Mouse (Mus musculus): ENCODE measurements around the gene Msrb3. TPM values are rescaled to one million over a fixed set of nuclear protein-coding genes. Genes with fewer than 3 reads are reported as not detected.

The Msrb3 gene
- polyA plus RNA-seq, 2 experiments: 13.9 to 28.8 TPM

GRCm38 (mm10) chr10:120825594-120825993 lies 73.3 kb downstream of the Msrb3 start:
- Histone ChIP-seq H3K9ac (ENCODE audit: low read depth, low read length, severe bottlenecking) (no peak overlapping the region), H3K4me2 (replicated peaks; ENCODE audit: low read depth, low read length, severe bottlenecking) (no peak overlapping the region), H3K4me1 (ENCODE audit: control insufficient read depth, insufficient read depth, low read length) (peaks cover 29% of the 10 kb centered on the region), H3K36me3 (ENCODE audit: control insufficient read depth, insufficient read depth, low read length) (no peaks in the 10 kb centered on the region), H3K27ac (replicated peaks; ENCODE audit: low read depth, low read length) (no peak overlapping the region), H3K27me3 (ENCODE audit: control insufficient read depth, insufficient read depth, low read length) (no peaks in the 10 kb centered on the region), H3K9me3 (ENCODE audit: control insufficient read depth, low read length) (no peaks in the 10 kb centered on the region), H3K4me3 (replicated peaks; ENCODE audit: low read length) (no peak overlapping the region)
- no peak for DNase-seq (ENCODE audit: low spot score)
- no peak for TF ChIP-seq POLR2A (IDR thresholded peaks at IDR 0.05; ENCODE audit: borderline replicate concordance, extremely low read depth, insufficient read depth, insufficient read length)
- 42% methylated on average over 11 of the region's 11 CpGs for WGBS
- ATAC-seq (ENCODE audit: low FRiP score, low read depth): no peak

DNA sequence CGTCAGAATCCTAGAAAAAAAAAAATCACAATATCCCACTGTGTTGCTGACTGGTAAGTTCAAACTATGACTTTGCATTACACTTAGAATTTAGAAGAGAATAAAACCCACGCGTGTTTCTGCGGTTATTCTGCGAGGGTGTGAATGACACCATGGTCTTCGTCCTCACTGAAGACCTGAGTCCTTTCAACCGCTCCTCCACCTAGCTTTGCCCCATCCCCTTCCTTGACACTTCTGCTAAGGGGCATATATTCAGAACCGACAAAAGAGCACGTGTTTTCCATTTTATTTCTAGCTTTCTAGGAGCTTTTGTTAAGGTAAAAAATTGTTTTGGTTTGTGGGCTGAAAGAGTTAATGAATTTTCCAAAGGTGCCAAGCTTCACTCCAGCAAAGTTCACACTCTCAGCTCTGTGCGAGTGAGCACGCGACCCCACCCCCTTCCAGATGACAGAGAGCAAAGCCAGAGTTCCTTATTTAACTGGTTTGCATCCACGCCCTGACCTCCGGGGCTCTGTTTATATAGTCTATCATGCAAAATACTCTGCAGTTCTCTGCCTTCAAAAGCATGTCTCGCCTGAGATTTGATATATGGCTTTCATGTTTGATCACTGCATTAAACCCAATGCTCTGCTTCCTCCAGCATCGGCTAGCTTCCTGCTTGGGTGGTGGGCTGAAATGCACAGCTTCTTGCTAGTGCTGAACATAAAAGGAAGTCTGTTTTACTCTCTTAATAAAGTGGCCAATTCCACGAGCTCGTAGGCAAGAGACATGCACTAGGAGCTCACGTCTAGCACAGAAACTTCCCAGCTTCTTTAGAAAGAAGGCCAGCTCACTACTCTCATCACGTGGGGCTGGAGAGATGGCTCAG lies 77.2 kb downstream of the Msrb3 start:
- Histone ChIP-seq H3K27me3 (ENCODE audit: control insufficient read depth, insufficient read depth, low read length) (no peaks in the 10 kb centered on the region), H3K4me3 (replicated peaks; ENCODE audit: low read length) (peak overlapping the region; percentile 4; the same call in 1 of the 2 replicates), H3K4me2 (replicated peaks; ENCODE audit: low read depth, low read length, severe bottlenecking) (peak overlapping the region; percentile 34), H3K4me1 (ENCODE audit: control insufficient read depth, insufficient read depth, low read length) (peaks cover 29% of the 10 kb centered on the region), H3K9ac (ENCODE audit: low read depth, low read length, severe bottlenecking) (no peak overlapping the region), H3K36me3 (ENCODE audit: control insufficient read depth, insufficient read depth, low read length) (no peaks in the 10 kb centered on the region), H3K9me3 (ENCODE audit: control insufficient read depth, low read length) (no peaks in the 10 kb centered on the region), H3K27ac (replicated peaks; ENCODE audit: low read depth, low read length) (peak overlapping the region; percentile 63; the same call in 1 of the 2 replicates)
- 11% methylated on average over 20 of the region's 20 CpGs for WGBS
- peak; percentile 49 for DNase-seq (ENCODE audit: low spot score)
- ATAC-seq (ENCODE audit: low FRiP score, low read depth): no peak
- no peak for TF ChIP-seq POLR2A (IDR thresholded peaks at IDR 0.05; ENCODE audit: borderline replicate concordance, extremely low read depth, insufficient read depth, insufficient read length)

GRCm38 (mm10) chr10:120820781-120821300 lies 78.1 kb downstream of the Msrb3 start:
- Histone ChIP-seq H3K9ac (ENCODE audit: low read depth, low read length, severe bottlenecking) (no peak overlapping the region), H3K4me1 (ENCODE audit: control insufficient read depth, insufficient read depth, low read length) (peaks cover 23% of the 10 kb centered on the region), H3K4me2 (replicated peaks; ENCODE audit: low read depth, low read length, severe bottlenecking) (peak overlapping the region; percentile 34; the same call in 1 of the 2 replicates), H3K27me3 (ENCODE audit: control insufficient read depth, insufficient read depth, low read length) (no peaks in the 10 kb centered on the region), H3K36me3 (ENCODE audit: control insufficient read depth, insufficient read depth, low read length) (no peaks in the 10 kb centered on the region), H3K9me3 (ENCODE audit: control insufficient read depth, low read length) (no peaks in the 10 kb centered on the region), H3K27ac (replicated peaks; ENCODE audit: low read depth, low read length) (no peak overlapping the region; the same call in 1 of the 2 replicates), H3K4me3 (replicated peaks; ENCODE audit: low read length) (no peak overlapping the region)
- ATAC-seq (ENCODE audit: low FRiP score, low read depth): no peak
- 15% methylated on average over 12 of the region's 12 CpGs for WGBS
- DNase-seq (ENCODE audit: low spot score): no peak
- no peak for TF ChIP-seq POLR2A (IDR thresholded peaks at IDR 0.05; ENCODE audit: borderline replicate concordance, extremely low read depth, insufficient read depth, insufficient read length)

- no peaks in the 10 kb centered on the region for H3K36me3 ChIP-seq (ENCODE audit: control insufficient read depth, insufficient read depth, low read length)
- DNase-seq (ENCODE audit: low spot score) (no peak), ATAC-seq (ENCODE audit: low FRiP score, low read depth) (no peak)
- no peak overlapping the region for H3K4me2 ChIP-seq (replicated peaks; ENCODE audit: low read depth, low read length, severe bottlenecking)
- H3K9me3 ChIP-seq (ENCODE audit: control insufficient read depth, low read length): no peaks in the 10 kb centered on the region
- H3K4me3 ChIP-seq (replicated peaks; ENCODE audit: low read length): no peak overlapping the region
- no peak overlapping the region for H3K9ac ChIP-seq (ENCODE audit: low read depth, low read length, severe bottlenecking)
- no peak for TF ChIP-seq POLR2A (IDR thresholded peaks at IDR 0.05; ENCODE audit: borderline replicate concordance, extremely low read depth, insufficient read depth, insufficient read length)
- H3K27me3 ChIP-seq (ENCODE audit: control insufficient read depth, insufficient read depth, low read length): no peaks in the 10 kb centered on the region
- no peak overlapping the region for H3K27ac ChIP-seq (replicated peaks; ENCODE audit: low read depth, low read length)
- WGBS: 82% methylated on average over 5 of the region's 5 CpGs
- peaks cover 19% of the 10 kb centered on the region for H3K4me1 ChIP-seq (ENCODE audit: control insufficient read depth, insufficient read depth, low read length)
Measured at GRCm38 (mm10) chr10:120815290-120815689, 83.6 kb downstream of the Msrb3 start.

GRCm38 (mm10) chr10:120811796-120812443 lies 87.0 kb downstream of the Msrb3 start:
- Histone ChIP-seq H3K27ac (replicated peaks; ENCODE audit: low read depth, low read length) (no peak overlapping the region), H3K4me1 (ENCODE audit: control insufficient read depth, insufficient read depth, low read length) (peaks cover 25% of the 10 kb centered on the region), H3K36me3 (ENCODE audit: control insufficient read depth, insufficient read depth, low read length) (no peaks in the 10 kb centered on the region), H3K9me3 (ENCODE audit: control insufficient read depth, low read length) (no peaks in the 10 kb centered on the region), H3K4me3 (replicated peaks; ENCODE audit: low read length) (no peak overlapping the region), H3K9ac (ENCODE audit: low read depth, low read length, severe bottlenecking) (no peak overlapping the region), H3K4me2 (replicated peaks; ENCODE audit: low read depth, low read length, severe bottlenecking) (peak overlapping the region; percentile 13; the same call in 1 of the 2 replicates), H3K27me3 (ENCODE audit: control insufficient read depth, insufficient read depth, low read length) (no peaks in the 10 kb centered on the region)
- DNase-seq (ENCODE audit: low spot score): no peak
- ATAC-seq (ENCODE audit: low FRiP score, low read depth): no peak
- no peak for TF ChIP-seq POLR2A (IDR thresholded peaks at IDR 0.05; ENCODE audit: borderline replicate concordance, extremely low read depth, insufficient read depth, insufficient read length)
- 41% methylated on average over 24 of the region's 24 CpGs for WGBS
